8 mouse cellular contexts compared by ENCODE assay signal in the genomic region with DNA sequence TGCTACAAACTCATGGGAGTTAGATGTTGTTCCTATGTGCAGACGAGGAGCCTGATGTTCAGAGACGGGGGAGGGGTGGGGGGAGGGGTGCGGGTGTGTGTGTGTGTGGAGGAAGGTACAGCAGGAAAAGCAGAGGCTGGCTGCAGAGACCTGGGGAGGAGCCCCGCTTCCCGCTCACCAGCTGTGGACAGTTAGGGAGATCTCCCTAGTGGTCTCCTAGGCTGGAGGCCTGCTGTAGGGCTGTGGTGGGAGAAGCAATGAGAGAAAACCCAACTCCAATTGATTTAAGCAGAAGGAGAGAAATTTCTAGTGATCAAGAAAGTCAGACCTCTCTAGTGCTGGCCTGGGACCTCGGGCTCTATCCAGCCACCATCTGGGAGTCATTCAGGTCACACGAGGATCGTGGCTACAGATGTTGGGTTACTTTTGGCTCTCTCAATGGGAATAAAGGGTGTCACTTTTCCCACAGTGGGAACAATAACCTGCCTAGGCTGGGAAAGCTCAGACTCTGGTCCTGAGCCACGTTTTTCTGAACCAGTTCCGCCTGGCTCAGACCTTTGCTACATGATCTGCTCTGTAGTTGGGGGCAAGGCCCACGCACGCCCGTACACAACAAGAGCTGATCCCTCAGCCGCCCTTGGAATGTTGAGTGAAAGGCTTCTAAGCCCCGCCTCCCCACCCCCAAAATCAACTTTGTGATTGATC. TPM values are rescaled to one million over a fixed set of nuclear protein-coding genes. Genes with fewer than 3 reads are reported as not detected.
DNase-seq lines count a peak whose midpoint lies in the region; ATAC-seq lines count a peak whose summit lies in the region.
"Had no signal": no experiment of that assay in that cellular context is flagged by ENCODE, and none has a peak within 500 bp of the region (broad histone marks: within the 10 kb centered on the region; RNA-seq: fewer than 3 reads in every experiment).

No protein-coding gene starts in this region.

- no peaks in the 10 kb centered on the region for H3K36me3 ChIP-seq in embryonic facial prominence, embryonic 13.5 days
- no peaks in the 10 kb centered on the region for H3K36me3 ChIP-seq in hindbrain, embryonic 12.5 days

- peak; percentile 40 for DNase-seq in kidney, postnatal 10 days
- DNase-seq in kidney, adult 9 months: no peak
- DNase-seq in lung, postnatal 10 days: peak; percentile 33
- no peak for DNase-seq in cerebellum, postnatal 25 days
- DNase-seq in adrenal gland, adult 18-20 months (ENCODE audit: low spot score in 2 of 2): no peak

- 0 out of 2 replicates have a peak overlapping the region, but pooled peaks have one; percentile 9 for H3K4me2 ChIP-seq in embryonic facial prominence, embryonic 13.5 days
- no peak overlapping the region for H3K4me2 ChIP-seq in hindbrain, embryonic 12.5 days (replicated peaks)

- H3K4me3 ChIP-seq in embryonic facial prominence, embryonic 13.5 days: no peak overlapping the region
- no peak overlapping the region for H3K4me3 ChIP-seq in hindbrain, embryonic 12.5 days

- H3K9me3 ChIP-seq in embryonic facial prominence, embryonic 13.5 days: no peaks in the 10 kb centered on the region
- no peaks in the 10 kb centered on the region; the same call in 1 of the 2 replicates for H3K9me3 ChIP-seq in hindbrain, embryonic 12.5 days (replicated peaks)

- no peaks in the 10 kb centered on the region for H3K27me3 ChIP-seq in embryonic facial prominence, embryonic 13.5 days
- no peaks in the 10 kb centered on the region for H3K27me3 ChIP-seq in hindbrain, embryonic 12.5 days

- no peak overlapping the region for H3K9ac ChIP-seq in embryonic facial prominence, embryonic 13.5 days
- H3K9ac ChIP-seq in hindbrain, embryonic 12.5 days: no peak overlapping the region

- ATAC-seq in embryonic facial prominence, embryonic 13.5 days (ENCODE audit: insufficient number of reproducible peaks, insufficient read depth, low FRiP score, low TSS enrichment, low read depth): peak; percentile 52
- 0 out of 2 replicates have a peak, but pooled peaks have one; percentile 38 for ATAC-seq in hindbrain, embryonic 12.5 days (ENCODE audit: low FRiP score)

- 19% methylated on average over 15 of the region's 15 CpGs for WGBS in embryonic facial prominence, embryonic 13.5 days
- 36% methylated on average over 15 of the region's 15 CpGs for WGBS in hindbrain, embryonic 12.5 days

- peak overlapping the region; percentile 64 for H3K27ac ChIP-seq in embryonic facial prominence, embryonic 13.5 days
- no peak overlapping the region for H3K27ac ChIP-seq in hindbrain, embryonic 12.5 days

- H3K4me1 ChIP-seq in embryonic facial prominence, embryonic 13.5 days: peaks cover 34% of the 10 kb centered on the region
- H3K4me1 ChIP-seq in hindbrain, embryonic 12.5 days: peaks cover 8% of the 10 kb centered on the region; the same call in 1 of the 2 replicates

RNA-seq across cellular contexts. Expression of a gene that starts 36.8 kb away (rescaled TPM):
- 4.2 TPM in 1 of 2 replicates, not detected in the other for polyA plus RNA-seq in embryonic facial prominence, embryonic 13.5 days (2015; fragmentation: Nextera tagmentation; extraction: Ambion mirVana)
- not detected in 2 replicates for polyA plus RNA-seq in hindbrain, embryonic 12.5 days (2016; fragmentation: Nextera tagmentation; extraction: Ambion mirVana)
- total RNA-seq in adrenal gland, adult 18-20 months (2021): under 1 TPM in 1 of 2 experiments, not detected in 1; 0.36 TPM
- total RNA-seq: heart, postnatal 10 days had no signal

Comparison
In these comparisons a context has a peak if more than half of its experiments do, and no peak if none do; other contexts are left out.
1. DNase-seq: peak in kidney, postnatal 10 days (single experiment) and lung, postnatal 10 days (single experiment); none in kidney, adult 9 months (single experiment), cerebellum, postnatal 25 days (0 of 2) and adrenal gland, adult 18-20 months (0 of 2).